Mouse (Mus musculus) spleen, embryonic (tissue): ENCODE results near the gene Olfr263.
"Not testable (repeated sequence)": the region's sequence is repeated elsewhere in the genome, so short reads cannot be mapped to it uniquely, and the experiment has no call there.

Experiments
- CTCF ChIA-PET: fragments of 350-600 bp; sonication (Branson Sonifier 250); formaldehyde crosslinking; loops from one replicate; lab custom pipeline; 2022; lab: Charles Lee

The Olfr263 gene

GRCm38 (mm10) chr13:21129339-21129738 lies at the start of gene Olfr263:
Gene Olfr263, plus strand, starts transcription at chr13:21129639.
- CTCF ChIA-PET = not testable (repeated sequence)

- CTCF ChIA-PET = no interaction called here
Observed at GRCm38 (mm10) chr13:21082686-21083085, 46.8 kb upstream of the Olfr263 start.

GRCm38 (mm10) chr13:21109759-21110158 lies 19.7 kb upstream of the Olfr263 start:
- CTCF ChIA-PET = no interaction called here

- CTCF ChIA-PET = no interaction called here
Observed at GRCm38 (mm10) chr13:21110441-21110840, 19.0 kb upstream of the Olfr263 start.

GRCm38 (mm10) chr13:21111183-21111582 lies 18.3 kb upstream of the Olfr263 start, which contains the start of gene Olfr1369-ps1:
Gene Olfr1369-ps1, plus strand, starts transcription at chr13:21111483.
- CTCF ChIA-PET = not testable (repeated sequence)

GRCm38 (mm10) chr13:21114121-21114520 lies 15.3 kb upstream of the Olfr263 start:
- CTCF ChIA-PET = no interaction called here

- CTCF ChIA-PET = no interaction called here
Observed at GRCm38 (mm10) chr13:21142421-21142820, 13.0 kb downstream of the Olfr263 start.

GRCm38 (mm10) chr13:21145767-21146166 lies 16.3 kb downstream of the Olfr263 start, which contains the start of gene Olfr1368:
Gene Olfr1368, minus strand, starts transcription at chr13:21145867.
- CTCF ChIA-PET = no interaction called here

- CTCF ChIA-PET = no interaction called here
Observed at GRCm38 (mm10) chr13:21155888-21156287, 26.4 kb downstream of the Olfr263 start.

- CTCF ChIA-PET = interaction anchor here (0.6 to 0.7 kb wide), 2 partner anchors 819 to 845 kb away, joined by 3 to 4 read pairs; no protein-coding TSS in a partner anchor
Observed at GRCm38 (mm10) chr13:21158071-21158470, 28.6 kb downstream of the Olfr263 start.

- CTCF ChIA-PET = interaction anchor here (0.7 kb wide), 1 partner anchor 228 kb away, joined by 3 read pairs; no protein-coding TSS in a partner anchor
Observed at GRCm38 (mm10) chr13:21158785-21159474, 29.5 kb downstream of the Olfr263 start.

GRCm38 (mm10) chr13:21159475-21159819 lies 30.0 kb downstream of the Olfr263 start:
- CTCF ChIA-PET = no interaction called here

- CTCF ChIA-PET = interaction anchor here (1.1 kb wide), 1 partner anchor 40 kb away, joined by 5 read pairs; no protein-coding TSS in a partner anchor
Observed at GRCm38 (mm10) chr13:21160041-21160511, 30.6 kb downstream of the Olfr263 start.

- CTCF ChIA-PET = interaction anchor here (1.0 to 1.1 kb wide), 2 partner anchors 11 to 39 kb away, joined by 3 to 5 read pairs; no protein-coding TSS in a partner anchor
Observed at GRCm38 (mm10) chr13:21160657-21161590, 31.5 kb downstream of the Olfr263 start.

- CTCF ChIA-PET = interaction anchor here (1.0 kb wide), 1 partner anchor 10 kb away, joined by 3 read pairs; no protein-coding TSS in a partner anchor
Observed at GRCm38 (mm10) chr13:21161591-21161990, 32.2 kb downstream of the Olfr263 start.

- CTCF ChIA-PET = no interaction called here
Observed at GRCm38 (mm10) chr13:21162591-21162990, 33.2 kb downstream of the Olfr263 start.

GRCm38 (mm10) chr13:21166936-21167909 lies 37.8 kb downstream of the Olfr263 start:
- CTCF ChIA-PET = interaction anchor here (0.6 kb wide), 2 partner anchors 775 to 861 kb away, joined by 3 read pairs; no protein-coding TSS in a partner anchor

- CTCF ChIA-PET = interaction anchor here (0.6 kb wide), 2 partner anchors 774 to 860 kb away, joined by 3 read pairs; no protein-coding TSS in a partner anchor
Observed at GRCm38 (mm10) chr13:21167910-21168300, 38.5 kb downstream of the Olfr263 start.

GRCm38 (mm10) chr13:21168371-21169011 lies 39.1 kb downstream of the Olfr263 start:
- CTCF ChIA-PET = no interaction called here
